Mouse (Mus musculus) embryonic fibroblast, embryonic 13.5 days (primary cell): ENCODE results near the gene Ehbp1l1. TPM values are rescaled to one million over a fixed set of nuclear protein-coding genes. Genes with fewer than 3 reads are reported as not detected.

Experiments used
- H3K27ac ChIP-seq: 2 replicates; pipeline ENCODE4 v1.5.1; 2012; ENCODE audit warnings: low read length, control low read depth, inconsistent platforms; ENCODE audit not compliant: insufficient read depth
- H3K4me1 ChIP-seq: 2 replicates; pipeline ENCODE4 v1.6.1; 2011; ENCODE audit warnings: low read length; ENCODE audit not compliant: control insufficient read depth, insufficient read depth
- H3K4me3 ChIP-seq: 2 replicates; pipeline ENCODE4 v1.5.1; 2011; ENCODE audit warnings: mild to moderate bottlenecking, control low read depth, low read length; ENCODE audit not compliant: insufficient read depth
- CTCF ChIP-seq: IDR thresholded peaks from 2 replicates; pipeline ENCODE4 v1.5.1; 2011; ENCODE audit warnings: mild to moderate bottlenecking, control low read depth, low read length, moderate library complexity, borderline replicate concordance; ENCODE audit not compliant: insufficient read depth
- POLR2A ChIP-seq: IDR thresholded peaks from 2 replicates; pipeline ENCODE4 v1.6.1; 2011; ENCODE audit warnings: low read depth, mild to moderate bottlenecking, control low read depth, low read length, moderate library complexity
- polyA plus RNA-seq: library from polyadenylated mRNA; stranded (reverse); fragments of >200 nt; gene quantifications from 2 replicates; pipeline ENCODE4 v1.2.4, GENCODE M21; 2011; ENCODE audit warnings: low read depth; ENCODE audit not compliant: missing spikeins, insufficient read length

Gene Ehbp1l1
- polyA plus RNA-seq, 1 experiment: 62.8 TPM

GRCm38 (mm10) chr19:5734325-5734724, 8.2 kb upstream of the Ehbp1l1 start:
- H3K4me1 ChIP-seq: 0 out of 2 replicates have a peak, but pooled peaks cover 2% of the 10 kb centered on the region
- no peak overlapping the region for H3K4me3 ChIP-seq
- H3K27ac ChIP-seq: no peak overlapping the region
- TF ChIP-seq POLR2A: no peak
- TF ChIP-seq CTCF: no peak

- Histone ChIP-seq H3K4me1 (0 out of 2 replicates have a peak, but pooled peaks cover 7% of the 10 kb centered on the region), H3K4me3 (peak overlapping the region; percentile 78), H3K27ac (no peak overlapping the region)
- no peak for TF ChIP-seq CTCF
- peak; percentile 90 for TF ChIP-seq POLR2A
Observed at GRCm38 (mm10) chr19:5731264-5731978, 5.3 kb upstream of the Ehbp1l1 start.

GRCm38 (mm10) chr19:5730314-5731186, 4.4 kb upstream of the Ehbp1l1 start:
- TF ChIP-seq CTCF (no peak), POLR2A (no peak)

GRCm38 (mm10) chr19:5729444-5729815, 3.3 kb upstream of the Ehbp1l1 start, which contains the start of gene Fam89b:
Gene Fam89b (minus strand): TSS chr19:5729653.
- Histone ChIP-seq H3K4me3 (peak within 1 kb of the TSS; percentile 81), H3K4me1 (0 out of 2 replicates have a peak, but pooled peaks cover 7% of the 10 kb centered on the region), H3K27ac (peak within 1 kb of the TSS; percentile 55)
- no peak for TF ChIP-seq CTCF
- TF ChIP-seq POLR2A: peak; percentile 97

More at GRCm38 (mm10) chr19:5730314-5731186, 4.4 kb upstream of the Ehbp1l1 start:
- 0 out of 2 replicates have a peak, but pooled peaks cover 7% of the 10 kb centered on the region for H3K4me1 ChIP-seq
- H3K4me3 ChIP-seq: peak overlapping the region; percentile 78
- no peak overlapping the region for H3K27ac ChIP-seq

- peak overlapping the region; percentile 81 for H3K4me3 ChIP-seq
- H3K4me1 ChIP-seq: peaks cover 10% of the 10 kb centered on the region; the same call in 1 of the 2 replicates
- peak overlapping the region; percentile 55 for H3K27ac ChIP-seq
- no peak for TF ChIP-seq POLR2A
Observed at GRCm38 (mm10) chr19:5728631-5729443, 2.7 kb upstream of the Ehbp1l1 start.

GRCm38 (mm10) chr19:5727701-5728100, 1.6 kb upstream of the Ehbp1l1 start:
- H3K4me1 ChIP-seq: peaks cover 15% of the 10 kb centered on the region; the same call in 1 of the 2 replicates

GRCm38 (mm10) chr19:5726961-5727578, 953 bp upstream of the Ehbp1l1 start:
- Histone ChIP-seq H3K4me1 (peaks cover 15% of the 10 kb centered on the region; the same call in 1 of the 2 replicates), H3K27ac (peak overlapping the region; percentile 14), H3K4me3 (peak overlapping the region; percentile 81)
- TF ChIP-seq CTCF: no peak
- TF ChIP-seq POLR2A: peak; percentile 17; the same call in 1 of the 2 replicates

More at GRCm38 (mm10) chr19:5727701-5728100, 1.6 kb upstream of the Ehbp1l1 start:
- no peak for TF ChIP-seq POLR2A
- peak; percentile 83 for TF ChIP-seq CTCF
- H3K4me3 ChIP-seq: peak overlapping the region; percentile 81
- peak overlapping the region; percentile 14 for H3K27ac ChIP-seq

- TF ChIP-seq CTCF (no peak), POLR2A (peak; percentile 45; the same call in 1 of the 2 replicates)
- peak overlapping the region; percentile 83 for H3K4me3 ChIP-seq
- peaks cover 13% of the 10 kb centered on the region; the same call in 1 of the 2 replicates for H3K4me1 ChIP-seq
- H3K27ac ChIP-seq: peak overlapping the region; percentile 97
Observed at GRCm38 (mm10) chr19:5725029-5725707, 949 bp downstream of the Ehbp1l1 start.

- Histone ChIP-seq H3K4me3 (peak overlapping the region; percentile 83), H3K4me1 (peaks cover 13% of the 10 kb centered on the region; the same call in 1 of the 2 replicates)
Observed at GRCm38 (mm10) chr19:5724549-5724941, 1.6 kb downstream of the Ehbp1l1 start.

More at GRCm38 (mm10) chr19:5724549-5724941, 1.6 kb downstream of the Ehbp1l1 start:
- peak; percentile 81 for TF ChIP-seq POLR2A
- TF ChIP-seq CTCF: no peak
- peak overlapping the region; percentile 97 for H3K27ac ChIP-seq
